Mouse (Mus musculus): ENCODE data around the gene Cpt1b.

DNA sequence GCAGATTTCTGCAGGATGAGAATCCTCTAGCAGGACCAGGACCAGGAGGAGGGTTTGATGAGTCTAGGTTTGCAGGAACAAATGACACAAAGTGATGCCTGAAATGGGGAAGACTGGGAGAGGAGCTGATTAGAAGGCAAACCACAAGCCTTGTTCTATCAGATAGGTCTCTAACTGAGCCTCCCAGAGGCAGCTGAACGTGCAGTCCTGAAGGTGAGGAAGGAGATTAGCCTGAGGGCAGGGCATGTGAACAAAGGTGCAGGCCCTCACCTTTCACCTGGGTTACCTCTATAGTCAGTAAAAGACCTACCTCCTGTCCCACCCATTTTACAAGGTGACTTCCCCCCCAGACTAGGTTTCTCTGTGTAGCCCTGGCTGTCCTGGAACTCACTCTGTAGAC is 25.9 kb downstream of the Cpt1b start:
- TF ChIP-seq CTCF (IDR thresholded peaks at IDR 0.05) (no peak), EP300 (IDR thresholded peaks at IDR 0.05) (no peak)

All from lung, postnatal 0 days (tissue).